Mouse (Mus musculus) bone marrow, adult 2 months (tissue): ENCODE measurements around the gene Fam163a. TPM values are rescaled to one million over a fixed set of nuclear protein-coding genes. Genes with fewer than 3 reads are reported as not detected.
A peak's percentile ranks its signal among the peaks of the same experiment; 100 is the strongest.

ENCODE experiments used
- H3K27ac ChIP-seq: fragments of 200-500 bp; 2 replicates; pipeline ENCODE4 v1.5.1; 2012; ENCODE audit warnings: low read depth, mild to moderate bottlenecking, control low read depth, inconsistent platforms, low read length; ENCODE audit not compliant: control insufficient read depth, poor library complexity, insufficient read depth
- H3K4me1 ChIP-seq: fragments of 200-500 bp; 2 replicates; pipeline ENCODE4 v1.6.1; 2011; ENCODE audit warnings: low read length; ENCODE audit not compliant: control insufficient read depth, insufficient read depth
- H3K4me3 ChIP-seq: fragments of 200-500 bp; replicated peaks from 2 replicates; pipeline ENCODE3; 2011; ENCODE audit warnings: mild to moderate bottlenecking, low read depth, low read length, control low read depth; ENCODE audit not compliant: control insufficient read depth
- CTCF ChIP-seq: fragments of 200-500 bp; IDR thresholded peaks from 2 replicates; pipeline ENCODE4 v1.5.1; 2011; ENCODE audit warnings: low read length, control low read depth; ENCODE audit not compliant: control insufficient read depth, insufficient read depth
- POLR2A ChIP-seq: fragments of 200-500 bp; IDR thresholded peaks from 2 replicates; pipeline ENCODE4 v1.6.1; 2011; ENCODE audit warnings: low read depth, mild to moderate bottlenecking, control low read depth, low read length, borderline replicate concordance; ENCODE audit not compliant: control insufficient read depth
- WGBS: fragments of 180-500 bp; shearing (Covaris S2); methylation state at CpG from one replicate; pipeline ENCODE4 v1.1.7; 2018; 5-methylcytosine and 5-hydroxymethylcytosine counted together
- polyA plus RNA-seq: library from polyadenylated mRNA; stranded (reverse); fragments of >200 nt; gene quantifications from 2 replicates; pipeline ENCODE4 v1.2.4, GENCODE M21; 2011; ENCODE audit warnings: low replicate concordance; ENCODE audit not compliant: missing spikeins, insufficient read depth, insufficient read length

The Fam163a gene
- polyA plus RNA-seq, 1 experiment, result not detected

- TF ChIP-seq CTCF, result no peak
- TF ChIP-seq POLR2A, result no peak; the same call in 1 of the 2 replicates
- Histone ChIP-seq H3K4me3 (peak overlapping the region; percentile 88), H3K4me1 (peaks cover 2% of the 10 kb centered on the region; the same call in 1 of the 2 replicates), H3K27ac (peak overlapping the region; percentile 95)
- under 1% methylated on average over 5 of the region's 5 CpGs for WGBS
These were observed 167.7 kb downstream of the Fam163a start for GRCm38 (mm10) chr1:156037144-156037583.

DNA sequence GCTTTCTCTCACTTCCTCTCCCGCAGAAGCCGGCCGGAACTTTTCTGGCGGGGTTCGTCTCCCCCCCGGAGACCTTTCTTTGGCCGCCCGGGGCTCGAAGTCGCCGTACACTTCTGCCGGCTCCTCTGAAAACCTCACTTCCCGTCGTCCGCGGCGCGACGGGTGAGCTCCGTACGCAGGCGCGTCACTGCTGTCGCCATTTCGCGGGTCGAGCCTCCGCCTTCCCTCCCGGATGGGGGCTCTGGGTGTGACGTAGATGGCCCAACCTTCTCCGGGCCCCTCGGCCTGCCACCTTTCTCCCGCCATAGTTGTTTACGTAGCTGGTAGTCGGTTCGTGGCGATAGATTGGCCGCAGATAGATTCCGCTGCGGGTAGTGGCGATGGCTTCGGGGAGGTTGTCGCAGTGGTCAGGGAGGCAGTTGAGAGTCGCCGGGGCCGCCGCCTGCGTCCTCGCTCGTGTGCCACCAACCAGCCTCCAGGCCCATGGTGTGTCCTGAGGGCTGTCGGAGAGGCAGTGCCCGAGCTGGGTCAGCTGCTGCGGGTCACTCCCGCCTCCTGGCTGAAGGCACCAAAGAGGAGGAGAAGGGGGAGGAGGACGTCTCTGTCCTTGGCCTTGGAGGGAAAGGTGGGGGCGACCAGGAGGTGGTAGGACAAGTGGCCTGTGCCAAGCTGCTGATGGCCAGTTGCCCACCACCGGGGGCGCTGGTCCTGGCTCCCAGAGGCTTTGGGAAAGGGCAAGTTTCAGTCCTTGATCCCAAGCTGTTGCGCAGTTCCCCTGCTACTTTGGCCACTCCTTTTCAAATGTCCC, 168.7 kb downstream of the Fam163a start, which contains the start of gene Tor1aip1:
Tor1aip1 (minus strand) TSS at position 551 of the 808 bp plus-strand sequence.
- peak; percentile 68 for TF ChIP-seq POLR2A
- peak; percentile 56 for TF ChIP-seq CTCF
- Histone ChIP-seq H3K4me3 (peak within 1 kb of the TSS; percentile 95), H3K4me1 (peaks cover 2% of the 10 kb centered on the region; the same call in 1 of the 2 replicates), H3K27ac (peak within 1 kb of the TSS; percentile 100)
- WGBS, result under 1% methylated on average over 59 of the region's 59 CpGs

DNA sequence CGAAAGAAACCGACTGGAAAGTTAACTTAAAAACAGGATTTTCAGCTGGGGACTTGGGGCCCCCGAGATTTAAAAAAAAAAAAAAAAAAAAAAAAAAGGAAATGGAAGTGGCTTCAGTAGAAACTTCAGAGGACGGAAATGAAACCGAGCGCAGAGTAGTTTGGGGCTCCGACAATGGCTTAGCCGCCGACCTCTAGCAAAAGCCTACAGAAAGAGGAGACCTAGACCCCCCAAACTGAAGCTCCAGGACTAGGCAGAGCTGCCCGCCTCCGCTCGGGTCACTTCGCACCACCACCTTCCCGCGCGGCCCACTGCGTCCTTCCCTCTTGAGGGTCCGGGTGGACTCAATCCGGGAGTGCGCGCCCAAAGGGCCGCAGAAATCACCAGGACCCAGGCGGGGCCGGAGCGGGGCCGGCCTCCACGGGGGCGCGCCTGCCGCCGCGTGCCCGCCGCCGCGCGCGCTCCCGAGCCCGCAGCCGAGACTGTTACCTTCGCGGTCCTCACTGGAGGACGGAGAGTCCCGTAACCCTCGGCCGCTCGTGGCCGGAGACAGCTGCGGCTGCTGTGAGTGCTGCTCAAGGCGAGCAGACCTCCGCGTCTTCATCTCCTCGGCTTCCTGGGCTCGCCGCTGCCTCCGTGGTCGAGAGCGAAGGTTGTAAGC, 169.4 kb downstream of the Fam163a start, which contains the start of gene Tor1aip2:
Tor1aip2 (plus strand) TSS at position 135 of the 661 bp plus-strand sequence.
- under 1% methylated on average over 59 of the region's 59 CpGs for WGBS
- Histone ChIP-seq H3K27ac (peak within 1 kb of the TSS; percentile 100), H3K4me3 (peak within 1 kb of the TSS; percentile 95), H3K4me1 (peaks cover 2% of the 10 kb centered on the region; the same call in 1 of the 2 replicates)
- no peak for TF ChIP-seq CTCF
- peak; percentile 40 for TF ChIP-seq POLR2A

DNA sequence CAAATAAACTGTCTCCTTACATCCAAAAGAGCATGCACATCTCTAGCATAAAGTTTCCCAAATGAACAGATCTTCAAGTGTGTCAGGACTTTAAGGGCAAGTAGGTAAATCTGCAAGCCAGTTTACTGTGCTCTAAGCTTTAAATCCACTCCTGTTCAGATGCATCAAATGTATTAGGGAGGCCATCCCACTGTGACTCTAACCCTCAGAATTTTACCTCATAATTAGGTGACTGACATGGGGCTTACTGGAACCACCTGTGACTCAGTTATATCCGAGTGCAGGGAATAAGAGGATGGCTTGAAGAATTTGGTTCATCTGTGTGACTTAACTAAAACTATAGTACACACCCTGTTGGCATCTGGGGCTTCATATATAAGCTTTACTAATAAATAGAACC, 170.2 kb downstream of the Fam163a start:
- H3K27ac ChIP-seq, result no peak overlapping the region
- no peak for TF ChIP-seq CTCF
- no peak for TF ChIP-seq POLR2A
- peak overlapping the region; percentile 31 for H3K4me3 ChIP-seq
- 8% methylated on average over 1 of the region's 1 CpGs for WGBS
- peaks cover 2% of the 10 kb centered on the region; the same call in 1 of the 2 replicates for H3K4me1 ChIP-seq

- H3K4me1 ChIP-seq, result peaks cover 4% of the 10 kb centered on the region; the same call in 1 of the 2 replicates
- TF ChIP-seq POLR2A (no peak), CTCF (no peak)
- 93% methylated on average over 7 of the region's 7 CpGs for WGBS
- H3K27ac ChIP-seq, result no peak overlapping the region
- H3K4me3 ChIP-seq, result no peak overlapping the region
These were observed 170.9 kb downstream of the Fam163a start for GRCm38 (mm10) chr1:156033921-156034320.

DNA sequence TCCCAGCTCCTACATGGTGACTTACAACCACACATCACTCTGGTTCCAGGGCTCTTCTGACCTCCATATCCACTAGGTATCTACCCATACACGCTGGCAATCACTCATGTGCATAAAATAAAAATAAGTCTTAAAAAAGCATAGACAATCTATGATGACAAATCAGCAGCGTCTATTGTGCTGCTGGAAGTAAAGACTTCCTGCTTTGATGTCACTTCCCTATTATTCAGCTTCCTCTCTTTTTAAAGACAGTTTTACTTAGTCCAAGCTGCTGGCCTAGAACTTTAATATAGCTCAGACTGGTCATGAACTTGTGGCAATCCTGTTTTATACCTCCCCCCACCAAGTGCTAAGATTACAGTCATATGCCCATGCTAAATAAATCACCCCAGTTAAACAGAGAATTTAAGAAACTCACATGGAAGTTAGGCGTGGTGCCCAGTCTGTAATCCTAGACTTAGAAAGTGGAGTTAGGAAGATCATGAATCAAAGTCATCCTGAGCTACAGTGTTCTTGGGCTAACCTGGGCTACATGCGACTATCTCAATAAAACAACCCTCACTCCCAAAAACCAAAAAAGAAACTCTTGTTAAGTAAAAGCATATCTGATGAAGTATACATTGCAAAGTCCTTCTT, 176.4 kb downstream of the Fam163a start:
- H3K4me1 ChIP-seq, result peaks cover 2% of the 10 kb centered on the region; the same call in 1 of the 2 replicates
- no peak overlapping the region for H3K4me3 ChIP-seq
- H3K27ac ChIP-seq, result peak overlapping the region; percentile 50; the same call in 1 of the 2 replicates
- 56% methylated on average over 4 of the region's 4 CpGs for WGBS
- TF ChIP-seq CTCF (no peak), POLR2A (no peak)

GRCm38 (mm10) chr1:156027849-156028248, 177.0 kb downstream of the Fam163a start:
- TF ChIP-seq POLR2A (no peak), CTCF (no peak)
- WGBS, result 74% methylated on average over 3 of the region's 3 CpGs
- Histone ChIP-seq H3K27ac (peak overlapping the region; percentile 50; the same call in 1 of the 2 replicates), H3K4me1 (peaks cover 2% of the 10 kb centered on the region; the same call in 1 of the 2 replicates), H3K4me3 (no peak overlapping the region)

Other genes starting within 250 kb of the Fam163a start
- 11.7 and 21.3 TPM in 2 replicates for gene Cep350, start 231.8 kb downstream of the Fam163a start, polyA plus RNA-seq
- 35.7 and 50.4 TPM in 2 replicates for gene Tor1aip2, start 169.6 kb downstream of the Fam163a start, polyA plus RNA-seq
- gene Tor1aip1, start 168.5 kb downstream of the Fam163a start, polyA plus RNA-seq, result 42.5 and 60.3 TPM in 2 replicates
- not detected in 2 replicates for gene Tdrd5, start 98.6 kb upstream of the Fam163a start, polyA plus RNA-seq
- not detected in 2 replicates for gene Nphs2, start 105.7 kb upstream of the Fam163a start, polyA plus RNA-seq
- 1,276 and 2,147 TPM in 2 replicates for gene Gm2000, start 161.0 kb upstream of the Fam163a start, polyA plus RNA-seq
- gene Axdnd1, start 216.1 kb upstream of the Fam163a start, polyA plus RNA-seq, result 0.56 and 1.6 TPM in 2 replicates